Mouse (Mus musculus) spleen, adult 18-20 months (tissue): Measurements from ENCODE around the gene Slc4a2.
A peak's percentile ranks its signal among the peaks of the same experiment; 100 is the strongest.

ENCODE experiments used
- DNase-seq, 2 experiments: peaks; one replicate each; pipeline ENCODE4 v3.0.0; 2022; ENCODE audit warnings: mixed read lengths in 2 of 2

The Slc4a2 gene

GRCm38 (mm10) chr5:24426556-24427284 lies 3.1 kb downstream of the Slc4a2 start:
- no peak for DNase-seq

- no peak for DNase-seq
These were observed 3.6 kb downstream of the Slc4a2 start for GRCm38 (mm10) chr5:24427285-24427633.

- no peak for DNase-seq
These were observed 4.4 kb downstream of the Slc4a2 start for GRCm38 (mm10) chr5:24427981-24428402.

- DNase-seq: no peak
These were observed 5.0 kb downstream of the Slc4a2 start for GRCm38 (mm10) chr5:24428596-24428995.

GRCm38 (mm10) chr5:24433993-24434392 lies 10.4 kb downstream of the Slc4a2 start:
- no peak for DNase-seq

GRCm38 (mm10) chr5:24441187-24441586 lies 17.6 kb downstream of the Slc4a2 start:
- no peak for DNase-seq

- DNase-seq: no peak
These were observed 18.4 kb downstream of the Slc4a2 start for GRCm38 (mm10) chr5:24442029-24442428.

GRCm38 (mm10) chr5:24443204-24443603 lies 19.6 kb downstream of the Slc4a2 start:
- DNase-seq: no peak

- DNase-seq: no peak
These were observed 20.3 kb downstream of the Slc4a2 start for GRCm38 (mm10) chr5:24443927-24444326.

- peak; percentile 86 to 95 for DNase-seq
These were observed 21.2 kb downstream of the Slc4a2 start, which contains the start of gene Fastk for GRCm38 (mm10) chr5:24444746-24445427. Fastk (minus strand) TSS chr5:24445287.

- no peak for DNase-seq
These were observed 21.9 kb downstream of the Slc4a2 start for GRCm38 (mm10) chr5:24445428-24446080.

GRCm38 (mm10) chr5:24446630-24447029 lies 23.0 kb downstream of the Slc4a2 start:
- DNase-seq: no peak

- peak; percentile 81 to 82 for DNase-seq
These were observed 24.1 kb downstream of the Slc4a2 start, which contains the start of gene Tmub1 for GRCm38 (mm10) chr5:24447624-24448298. Tmub1 (minus strand) TSS chr5:24447854.

- DNase-seq: peak; percentile 72 to 78
These were observed 27.8 kb downstream of the Slc4a2 start for GRCm38 (mm10) chr5:24451264-24452029.

GRCm38 (mm10) chr5:24452030-24452690 lies 28.5 kb downstream of the Slc4a2 start, which contains the start of gene Agap3:
Agap3 (plus strand) TSS chr5:24452177.
- peak in 1 of 2 experiments; percentile 30 for DNase-seq

GRCm38 (mm10) chr5:24452691-24453233 lies 29.1 kb downstream of the Slc4a2 start:
- peak in 1 of 2 experiments; percentile 21 for DNase-seq

- no peak for DNase-seq
These were observed 29.8 kb downstream of the Slc4a2 start for GRCm38 (mm10) chr5:24453283-24453984.

- no peak for DNase-seq
These were observed 30.3 kb downstream of the Slc4a2 start for GRCm38 (mm10) chr5:24453985-24454303.

- DNase-seq: no peak
These were observed 31.4 kb downstream of the Slc4a2 start for GRCm38 (mm10) chr5:24455076-24455475.

- no peak for DNase-seq
These were observed 32.0 kb downstream of the Slc4a2 start for GRCm38 (mm10) chr5:24455613-24456012.

GRCm38 (mm10) chr5:24466762-24467161 lies 43.1 kb downstream of the Slc4a2 start:
- DNase-seq: no peak
